Mouse (Mus musculus): ENCODE measurements around the gene Ddx10.

DNA sequence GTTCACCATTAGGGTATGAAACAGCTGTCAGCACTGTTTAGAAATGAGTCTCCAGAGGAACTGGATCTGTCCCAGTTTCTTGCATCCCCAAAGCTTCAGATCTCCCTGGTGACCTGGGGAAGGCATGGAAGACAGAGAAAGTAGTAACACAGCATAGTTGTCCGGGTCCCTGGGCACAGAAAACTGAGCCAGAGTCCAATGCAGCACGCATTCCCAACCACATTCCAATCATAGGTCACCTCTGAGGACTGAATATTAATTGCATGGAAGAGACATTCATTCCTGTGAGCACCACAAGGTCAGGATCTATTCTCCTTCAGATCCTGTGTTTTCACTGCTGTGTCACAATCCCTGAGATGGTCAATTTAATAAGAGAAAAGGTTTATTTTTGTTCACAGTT lies 182.8 kb downstream of the Ddx10 start:
- TF ChIP-seq POLR2AphosphoS2 (IDR thresholded peaks at IDR 0.05; ENCODE audit: low read length) (no peak), SMC3 (IDR thresholded peaks at IDR 0.05; ENCODE audit: low read depth, low read length) (no peak), CHD2 (IDR thresholded peaks at IDR 0.05; ENCODE audit: low read length) (no peak), CTCF (IDR thresholded peaks at IDR 0.05 in 2 of 3, conservative IDR thresholded peaks at IDR 0.05 in 1 of 3; ENCODE audit: control insufficient read depth in 1 of 3, insufficient read depth in 1 of 3, low read depth in 2 of 3, low read length in 3 of 3, poor library complexity in 1 of 3, severe bottlenecking in 1 of 3) (no peak), MXI1 (IDR thresholded peaks at IDR 0.05; ENCODE audit: low read depth, low read length) (no peak), EP300 (IDR thresholded peaks at IDR 0.05; ENCODE audit: low read depth in 1 of 2, low read length in 2 of 2) (no peak), ZNF384 (IDR thresholded peaks at IDR 0.05; ENCODE audit: low read depth, low read length) (no peak), TAL1 (IDR thresholded peaks at IDR 0.05; ENCODE audit: low read length) (no peak), HCFC1 (IDR thresholded peaks at IDR 0.05; ENCODE audit: low read depth, low read length) (no peak), RCOR1 (IDR thresholded peaks at IDR 0.05; ENCODE audit: low read depth, low read length) (no peak)

Data from MEL (cell line).